Mouse (Mus musculus) cerebellum, adult 2 months (tissue): ENCODE measurements at regions not wholly inside any gene's neighbourhood (a gene's known extent, or its start where the extent isn't known, plus 50 kb on each side); places are given as distances from the start of the nearest gene placed in this dataset.

Experiments used
- DNase-seq, 2 experiments: peaks; one replicate each; pipeline ENCODE4 v3.0.0; 2021
- H3K27ac ChIP-seq: fragments of 200-500 bp; 2 replicates; pipeline ENCODE4 v1.5.1; 2012; ENCODE audit warnings: low read length, control low read depth, inconsistent platforms; ENCODE audit not compliant: insufficient read depth
- H3K27me3 ChIP-seq: fragments of 200-500 bp; 2 replicates; pipeline ENCODE4 v1.6.1; 2012; ENCODE audit warnings: inconsistent platforms, mild to moderate bottlenecking, low read length, moderate library complexity; ENCODE audit not compliant: control insufficient read depth, insufficient read depth
- H3K4me1 ChIP-seq: fragments of 200-500 bp; 2 replicates; pipeline ENCODE4 v1.6.1; 2011; ENCODE audit warnings: low read length; ENCODE audit not compliant: control insufficient read depth, insufficient read depth
- H3K4me3 ChIP-seq: fragments of 200-500 bp; replicated peaks from 2 replicates; pipeline ENCODE3; 2011; ENCODE audit warnings: mild to moderate bottlenecking, low read depth, low read length, control low read depth; ENCODE audit not compliant: insufficient read depth
- CTCF ChIP-seq: fragments of 200-500 bp; IDR thresholded peaks from 2 replicates; pipeline ENCODE4 v1.5.1; 2011; ENCODE audit warnings: low read depth, mild to moderate bottlenecking, control low read depth, low read length, moderate library complexity, borderline replicate concordance; ENCODE audit not compliant: insufficient read depth
- POLR2A ChIP-seq: fragments of 200-500 bp; IDR thresholded peaks from 2 replicates; pipeline ENCODE4 v1.6.1; 2011; ENCODE audit warnings: low read length, control low read depth, borderline replicate concordance; ENCODE audit not compliant: insufficient read depth
- WGBS: fragments of 180-500 bp; shearing (Covaris S2); methylation state at CpG from one replicate; pipeline ENCODE4 v1.1.7; 2018; 5-methylcytosine and 5-hydroxymethylcytosine counted together

DNA sequence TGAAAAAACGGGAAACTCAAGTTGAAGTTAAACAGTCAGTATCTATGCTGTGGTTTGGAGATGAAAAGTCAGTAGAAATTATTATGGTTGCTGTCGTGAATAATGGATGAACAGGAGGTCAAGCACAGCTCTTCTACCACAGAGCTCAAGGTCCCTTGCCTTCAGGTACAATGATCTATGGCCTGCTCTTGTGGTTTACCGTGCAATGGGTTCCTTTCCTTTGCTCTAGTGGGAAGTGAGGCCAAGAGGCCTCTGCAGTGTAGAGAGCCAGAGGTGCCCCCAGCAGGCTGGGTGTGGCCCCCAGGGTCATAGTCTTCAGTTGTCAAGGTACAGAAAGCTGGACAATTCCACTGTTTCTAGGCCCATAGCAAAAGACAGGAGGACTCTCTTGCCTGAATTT is 255.0 kb upstream of the Shh start:
- Histone ChIP-seq H3K4me1 (no peaks in the 10 kb centered on the region), H3K27me3 (no peaks in the 10 kb centered on the region), H3K27ac (no peak overlapping the region), H3K4me3 (no peak overlapping the region)
- DNase-seq = no peak
- TF ChIP-seq CTCF (no peak), POLR2A (no peak)
- 94% methylated on average over 3 of the region's 3 CpGs for WGBS

DNA sequence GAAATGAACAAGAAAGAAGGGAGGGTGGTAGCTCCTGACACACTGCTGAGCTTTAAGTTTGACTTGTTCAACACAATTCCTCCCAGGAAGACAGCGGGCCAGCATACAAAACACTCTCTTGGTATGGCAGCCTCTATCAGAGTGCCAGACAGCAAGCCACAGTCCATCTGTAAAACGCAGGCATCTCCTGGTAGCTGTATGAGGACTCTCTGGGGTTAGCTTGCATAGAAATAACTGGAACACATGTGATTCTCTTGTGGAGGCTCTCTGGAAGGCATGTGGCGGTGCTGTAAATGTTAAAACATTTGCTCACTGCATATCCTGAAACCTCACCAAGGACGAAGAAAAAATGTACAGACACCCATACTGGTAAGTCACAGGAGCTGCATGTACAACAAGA is 247.9 kb upstream of the Shh start:
- 92% methylated on average over 4 of the region's 4 CpGs for WGBS
- Histone ChIP-seq H3K4me1 (no peaks in the 10 kb centered on the region), H3K27me3 (no peaks in the 10 kb centered on the region), H3K27ac (no peak overlapping the region), H3K4me3 (no peak overlapping the region)
- DNase-seq = no peak
- no peak for TF ChIP-seq CTCF
- TF ChIP-seq POLR2A = no peak

DNA sequence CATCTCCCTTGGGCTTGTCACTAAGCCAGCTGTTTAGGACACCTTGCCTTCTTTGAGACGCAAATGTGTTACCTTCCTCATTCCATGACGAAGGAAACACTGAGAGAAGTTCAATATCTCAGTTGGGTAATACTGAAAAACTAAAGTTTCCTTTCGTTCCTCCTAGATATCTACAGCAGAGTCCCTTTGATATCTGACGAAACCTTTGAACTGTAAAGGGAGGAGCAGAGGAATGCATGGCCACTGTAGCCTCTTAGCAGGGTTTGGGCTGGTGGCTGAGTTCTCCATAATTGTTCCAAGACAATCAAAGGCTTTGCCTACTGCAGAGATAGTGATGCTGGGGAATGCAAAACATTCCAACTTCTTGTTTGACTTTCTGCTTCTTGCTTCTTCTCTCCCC is 243.5 kb upstream of the Shh start:
- TF ChIP-seq POLR2A (no peak), CTCF (no peak)
- WGBS = 92% methylated on average over 4 of the region's 4 CpGs
- DNase-seq = no peak
- Histone ChIP-seq H3K4me3 (no peak overlapping the region), H3K27ac (no peak overlapping the region), H3K27me3 (no peaks in the 10 kb centered on the region), H3K4me1 (no peaks in the 10 kb centered on the region)

DNA sequence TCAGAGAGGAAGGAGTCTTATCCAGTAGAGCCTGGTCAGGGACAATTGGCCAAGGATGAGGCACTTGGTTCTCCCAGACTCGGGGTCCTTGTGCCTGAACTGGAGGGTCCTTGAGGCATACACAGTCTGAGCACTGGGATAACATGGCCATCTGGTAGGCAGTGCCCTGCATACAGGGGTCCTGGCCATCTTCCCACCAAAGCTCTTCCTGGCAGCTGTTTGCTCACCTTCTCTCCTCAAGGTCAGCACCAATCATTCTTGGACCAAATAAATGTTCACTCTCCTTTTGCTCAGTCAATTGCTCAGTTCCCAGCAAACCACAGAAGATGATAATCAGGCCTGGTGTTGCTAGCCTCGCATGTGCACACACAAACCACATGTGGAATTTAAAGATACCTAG is 242.6 kb upstream of the Shh start:
- TF ChIP-seq POLR2A = no peak
- no peak for TF ChIP-seq CTCF
- no peak for DNase-seq
- H3K27me3 ChIP-seq = no peaks in the 10 kb centered on the region
- H3K27ac ChIP-seq = no peak overlapping the region
- H3K4me1 ChIP-seq = no peaks in the 10 kb centered on the region
- 53% methylated on average over 2 of the region's 2 CpGs for WGBS
- no peak overlapping the region for H3K4me3 ChIP-seq

DNA sequence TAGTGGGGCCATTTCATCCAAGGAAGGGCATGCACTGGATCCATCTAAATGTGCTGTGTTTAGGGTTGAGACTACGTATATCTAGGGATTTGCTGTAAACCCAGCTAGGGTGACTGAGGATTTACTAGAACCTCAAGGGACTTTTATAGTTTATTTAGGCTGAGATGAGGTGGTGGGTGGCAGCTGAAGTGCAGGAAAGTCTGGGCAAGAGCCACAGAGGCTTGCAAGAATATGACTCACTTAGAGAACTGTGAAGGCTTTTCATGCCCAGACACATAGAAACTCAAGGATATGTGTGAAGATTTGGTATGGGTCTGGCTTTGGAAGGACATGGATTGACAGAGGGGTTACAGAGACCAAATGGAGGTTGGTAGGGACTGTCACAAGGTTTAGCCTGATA is 237.3 kb upstream of the Shh start:
- DNase-seq = no peak
- no peak for TF ChIP-seq CTCF
- no peak for TF ChIP-seq POLR2A
- 91% methylated on average over 1 of the region's 1 CpGs for WGBS

DNA sequence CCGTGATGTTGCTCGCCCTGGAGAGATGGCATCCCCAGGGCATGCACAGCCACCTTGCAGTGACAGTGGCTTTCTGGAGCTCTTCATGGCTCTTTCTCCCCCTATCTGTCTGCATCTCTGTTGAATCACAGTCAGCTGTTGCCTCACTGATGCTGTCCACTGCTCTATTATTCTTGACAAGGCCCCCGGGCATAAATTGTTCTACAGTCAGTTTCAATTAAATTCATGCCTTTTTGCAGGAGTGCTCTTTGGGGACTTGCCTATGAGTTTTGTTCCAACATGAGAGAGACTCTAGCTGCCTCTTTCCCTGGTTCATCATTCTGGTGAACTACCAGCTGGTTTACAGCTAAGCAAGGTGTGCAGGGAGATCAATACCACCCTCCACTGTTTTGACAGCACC is 229.9 kb upstream of the Shh start:
- H3K4me3 ChIP-seq = no peak overlapping the region
- no peaks in the 10 kb centered on the region for H3K27me3 ChIP-seq
- no peaks in the 10 kb centered on the region for H3K4me1 ChIP-seq
- 39% methylated on average over 3 of the region's 3 CpGs for WGBS
- no peak overlapping the region for H3K27ac ChIP-seq
- TF ChIP-seq POLR2A (no peak), CTCF (no peak)
- no peak for DNase-seq

More for the DNA sequence above, 237.3 kb upstream of the Shh start:
- H3K27ac ChIP-seq = no peak overlapping the region
- no peaks in the 10 kb centered on the region for H3K27me3 ChIP-seq
- H3K4me3 ChIP-seq = no peak overlapping the region
- H3K4me1 ChIP-seq = no peaks in the 10 kb centered on the region

DNA sequence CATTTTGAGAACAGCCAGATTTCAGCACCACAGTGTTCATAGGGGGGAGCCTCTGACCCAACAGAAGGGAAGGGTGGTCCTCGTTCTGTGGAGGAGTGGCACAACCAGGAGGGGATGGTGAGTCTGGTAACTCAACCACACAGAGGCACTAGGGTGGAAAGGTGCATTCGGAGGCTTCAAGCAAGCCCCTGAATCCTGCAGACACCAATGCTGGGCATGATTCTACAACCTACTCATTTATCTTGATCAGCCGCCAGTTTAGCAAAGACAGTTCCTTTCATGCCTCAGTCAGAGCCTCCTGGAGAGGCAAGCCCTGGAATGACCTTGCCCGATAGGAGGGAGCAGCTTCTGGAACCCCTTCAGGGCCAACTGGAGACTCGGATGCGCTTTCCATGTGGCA is 223.1 kb upstream of the Shh start:
- WGBS = 22% methylated on average over 6 of the region's 6 CpGs
- DNase-seq = no peak
- no peak overlapping the region for H3K4me3 ChIP-seq
- TF ChIP-seq POLR2A (no peak), CTCF (no peak)
- H3K4me1 ChIP-seq = peaks cover 14% of the 10 kb centered on the region
- no peak overlapping the region for H3K27ac ChIP-seq
- H3K27me3 ChIP-seq = no peaks in the 10 kb centered on the region

DNA sequence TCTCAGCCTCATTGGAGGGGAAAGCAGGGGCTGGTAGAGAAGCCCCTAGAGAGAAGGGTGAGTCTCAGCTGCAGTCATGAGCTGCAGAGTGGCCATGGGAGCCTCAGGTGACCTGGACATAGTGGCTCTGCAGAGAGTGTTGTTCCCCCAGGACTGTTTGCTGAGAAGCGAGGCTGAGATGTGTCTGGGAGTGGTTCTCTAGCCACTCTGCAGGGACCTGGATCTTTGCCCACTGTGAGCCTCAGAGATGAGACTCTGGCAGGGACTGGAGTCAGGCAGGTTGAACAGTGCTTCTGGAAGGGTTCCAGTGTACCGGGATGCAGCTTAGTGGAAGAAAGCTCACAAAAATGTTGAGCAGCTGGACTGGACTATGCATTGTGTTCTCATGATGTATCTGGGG is 222.6 kb upstream of the Shh start:
- TF ChIP-seq CTCF (no peak), POLR2A (no peak)
- WGBS = 2% methylated on average over 2 of the region's 2 CpGs

More for the DNA sequence above, 222.6 kb upstream of the Shh start:
- H3K27me3 ChIP-seq = no peaks in the 10 kb centered on the region
- no peak overlapping the region for H3K4me3 ChIP-seq
- H3K27ac ChIP-seq = no peak overlapping the region
- peak; percentile 40 to 59 for DNase-seq
- H3K4me1 ChIP-seq = peaks cover 14% of the 10 kb centered on the region
